Mouse (Mus musculus): Measurements from ENCODE around the gene Gabrb3. TPM values are rescaled to one million over a fixed set of nuclear protein-coding genes. Genes with fewer than 3 reads are reported as not detected.

Gene Gabrb3
- polyA plus RNA-seq, 1 experiment from 2014 or later: 2.0 TPM

Small RNA genes lying within 50 kb of the gene (microRNA-seq; reads per million reads assigned to microRNA genes)
- not detected for gene Mir6389

Other genes starting within 250 kb of the Gabrb3 start
- gene Gabrg3, start 32.5 kb upstream of the Gabrb3 start, polyA plus RNA-seq (2015; fragmentation: Nextera tagmentation; extraction: Ambion mirVana): 0.59 and 0.75 TPM in 2 replicates
- gene Gabra5, start 90.4 kb downstream of the Gabrb3 start, polyA plus RNA-seq (2015; fragmentation: Nextera tagmentation; extraction: Ambion mirVana): 0.10 and 0.26 TPM in 2 replicates

Data from intestine, embryonic 16.5 days (tissue).